Mouse (Mus musculus) testis, adult 2 months (tissue): ENCODE results near the gene Slc16a9.

ENCODE experiments used
- CTCF ChIP-seq: fragments of 200-500 bp; IDR thresholded peaks from 2 replicates; pipeline ENCODE4 v1.5.1; 2012; ENCODE audit warnings: low read depth, mild to moderate bottlenecking, inconsistent platforms, low read length, moderate library complexity; ENCODE audit not compliant: control insufficient read depth, insufficient read depth, insufficient replicate concordance
- POLR2A ChIP-seq: fragments of 200-500 bp; IDR thresholded peaks from 2 replicates; pipeline ENCODE4 v1.6.1; 2012; ENCODE audit warnings: low read depth, mild to moderate bottlenecking, inconsistent platforms, low read length, moderate library complexity; ENCODE audit not compliant: control insufficient read depth

DNA sequence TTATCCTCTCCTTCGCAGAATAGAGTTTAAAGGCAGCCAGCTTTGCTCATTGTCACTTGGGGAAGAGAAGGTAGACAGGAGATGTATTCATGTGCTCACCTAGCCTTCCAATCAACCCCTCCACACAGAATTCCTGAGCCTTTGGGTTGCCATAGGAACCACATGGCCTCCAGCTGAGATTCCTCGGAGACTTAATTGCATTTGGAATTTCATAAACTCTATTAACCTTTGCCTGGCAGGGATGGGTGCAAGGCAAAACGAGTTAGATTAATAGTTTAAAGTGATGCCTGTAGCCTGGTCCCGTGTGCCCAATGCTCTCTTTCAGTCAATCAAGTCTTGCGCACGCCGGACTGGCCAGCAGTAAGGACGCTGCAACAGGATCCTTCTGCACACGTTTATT, 83.2 kb downstream of the Slc16a9 start:
- TF ChIP-seq CTCF: no peak
- no peak for TF ChIP-seq POLR2A
